Mouse (Mus musculus) left cerebral cortex, postnatal 14 days (tissue): Measurements from ENCODE around the gene Gli1. TPM values are rescaled to one million over a fixed set of nuclear protein-coding genes. Genes with fewer than 3 reads are reported as not detected.

ENCODE experiments used
- DNase-seq, 2 experiments: peaks; one replicate each; pipeline ENCODE4 v3.0.0; 2021 to 2022; ENCODE audit warnings: low spot score in 2 of 2, mixed read lengths in 1 of 2
- intact Hi-C: fragments of 180-260 bp; cut with DNase I; formaldehyde crosslinking; loops from one replicate; pipeline ENCODE4 v1.15.1; 2025
- total RNA-seq, 2 experiments: library from RNA; stranded (reverse); gene quantifications; 2 replicates each; pipeline ENCODE4 v1.2.3; 2021

The Gli1 gene
- total RNA-seq, 2 experiments from 2014 or later: 1.6 to 1.9 TPM

- intact Hi-C loops: no loop called here
Observed at GRCm38 (mm10) chr10:127297015-127297871, 44.5 kb downstream of the Gli1 start.

GRCm38 (mm10) chr10:127295986-127296794 lies 45.6 kb downstream of the Gli1 start:
- DNase-seq: no peak
- intact Hi-C loops: no loop called here

More at GRCm38 (mm10) chr10:127297015-127297871, 44.5 kb downstream of the Gli1 start:
- DNase-seq: no peak

GRCm38 (mm10) chr10:127294895-127295510 lies 46.8 kb downstream of the Gli1 start:
- intact Hi-C loops: no loop called here
- DNase-seq: no peak

DNA sequence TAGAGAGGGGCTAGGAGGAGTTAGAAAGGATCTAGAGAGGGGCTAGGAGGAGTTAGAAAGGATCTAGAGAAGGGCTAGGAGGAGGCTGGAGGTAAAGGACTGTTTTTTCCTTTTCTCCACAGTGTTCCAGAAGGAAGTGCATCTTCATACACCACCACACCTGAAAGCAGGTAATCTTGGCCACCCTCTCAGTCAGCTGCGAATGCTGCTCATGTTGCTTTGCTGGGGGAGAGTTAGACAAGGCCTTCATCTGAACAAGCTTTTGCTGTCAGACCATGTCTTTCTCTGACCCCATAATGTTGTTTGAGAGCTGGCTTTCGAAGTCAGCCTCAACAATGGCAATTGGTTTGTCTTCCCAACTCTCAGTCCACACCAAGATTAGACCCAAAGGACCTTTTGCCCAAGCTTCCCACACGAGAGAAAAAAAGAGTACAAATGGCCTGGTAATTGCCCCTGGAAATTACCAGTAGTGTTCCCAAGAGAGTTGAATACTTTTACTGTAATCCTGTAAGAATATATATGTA lies 48.1 kb downstream of the Gli1 start:
- no peak for DNase-seq

DNA sequence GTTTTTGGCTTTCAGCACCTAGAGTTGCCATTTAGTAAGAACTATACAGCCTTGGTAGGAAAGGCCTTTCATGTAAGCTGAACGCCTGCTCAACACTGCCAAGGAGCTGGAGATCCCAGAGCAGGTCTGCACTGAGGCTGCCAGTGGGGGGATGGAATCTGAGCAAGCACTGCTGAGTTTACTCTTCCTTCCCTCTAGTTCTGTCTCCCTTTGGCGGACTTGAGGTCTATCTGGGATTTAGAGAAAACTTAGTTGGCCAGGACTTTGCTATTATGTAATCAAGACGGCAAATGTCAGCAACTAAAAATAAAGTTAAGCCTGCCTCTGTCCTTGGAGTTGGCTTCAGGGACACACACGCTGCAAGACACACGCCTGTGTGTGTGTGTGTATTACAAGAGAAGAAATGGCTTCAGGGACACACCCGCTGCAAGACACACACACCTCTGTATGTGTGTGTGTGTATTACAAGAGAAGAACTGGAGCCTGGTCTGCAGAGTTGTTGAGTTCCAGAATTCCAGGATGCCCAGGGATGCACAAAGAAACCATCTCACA lies 48.7 kb downstream of the Gli1 start:
- no peak for DNase-seq
- intact Hi-C loops: no loop called here

More for the DNA sequence above, 48.1 kb downstream of the Gli1 start:
- intact Hi-C loops: no loop called here

- intact Hi-C loops: no loop called here
Observed at GRCm38 (mm10) chr10:127291881-127292638, 49.7 kb downstream of the Gli1 start.

DNA sequence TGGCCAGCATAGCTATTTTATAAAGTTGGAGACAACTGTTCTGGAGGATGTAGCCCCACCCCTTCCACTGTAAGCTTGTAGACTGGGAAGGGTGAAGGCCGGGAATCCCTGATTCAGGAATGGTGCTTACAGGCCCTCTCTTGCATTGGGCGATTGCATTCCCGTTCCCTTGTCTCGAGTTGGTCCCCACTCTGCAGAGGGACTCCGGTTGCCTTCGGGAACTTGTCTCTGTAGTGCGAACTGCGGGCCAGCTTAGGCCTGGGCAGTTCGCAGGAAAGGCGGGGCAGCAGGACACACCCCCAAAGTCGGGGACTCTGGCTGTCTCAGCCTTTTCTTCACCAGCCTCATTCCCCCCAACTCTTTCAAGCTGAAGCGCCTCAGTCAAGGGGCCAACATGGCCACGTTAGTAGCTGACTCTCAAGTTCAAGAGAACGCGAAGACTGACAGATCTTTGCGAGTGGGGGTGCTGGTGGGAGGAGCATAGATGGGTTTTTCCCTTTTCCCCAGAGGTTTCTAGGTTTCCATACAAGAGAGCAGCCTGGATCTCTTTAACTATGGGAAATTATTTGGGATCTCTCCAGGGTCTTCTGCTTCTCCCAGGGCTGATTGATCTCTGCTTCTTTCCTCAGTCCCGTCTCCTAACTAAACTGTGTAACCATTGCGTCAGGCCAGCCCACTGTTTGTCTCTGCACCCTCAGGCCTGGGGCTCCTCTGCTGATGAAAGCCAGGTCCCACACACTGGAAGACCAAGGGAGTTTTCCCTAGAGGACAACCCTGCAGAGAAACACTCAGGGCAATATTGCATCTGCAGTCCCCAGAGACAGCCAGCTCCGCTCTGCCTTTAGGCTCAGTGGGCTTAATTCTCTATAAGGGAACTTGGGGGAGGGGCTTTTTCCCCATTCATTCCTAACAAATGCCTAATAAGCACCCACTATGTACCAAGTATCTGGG lies 50.6 kb downstream of the Gli1 start:
- DNase-seq: peak in 1 of 2 experiments; percentile 43
- intact Hi-C loops: no loop called here

More at GRCm38 (mm10) chr10:127291881-127292638, 49.7 kb downstream of the Gli1 start:
- DNase-seq: no peak

GRCm38 (mm10) chr10:127290307-127290929 lies 51.4 kb downstream of the Gli1 start:
- peak; percentile 100 for DNase-seq
- intact Hi-C loops: no loop called here

DNA sequence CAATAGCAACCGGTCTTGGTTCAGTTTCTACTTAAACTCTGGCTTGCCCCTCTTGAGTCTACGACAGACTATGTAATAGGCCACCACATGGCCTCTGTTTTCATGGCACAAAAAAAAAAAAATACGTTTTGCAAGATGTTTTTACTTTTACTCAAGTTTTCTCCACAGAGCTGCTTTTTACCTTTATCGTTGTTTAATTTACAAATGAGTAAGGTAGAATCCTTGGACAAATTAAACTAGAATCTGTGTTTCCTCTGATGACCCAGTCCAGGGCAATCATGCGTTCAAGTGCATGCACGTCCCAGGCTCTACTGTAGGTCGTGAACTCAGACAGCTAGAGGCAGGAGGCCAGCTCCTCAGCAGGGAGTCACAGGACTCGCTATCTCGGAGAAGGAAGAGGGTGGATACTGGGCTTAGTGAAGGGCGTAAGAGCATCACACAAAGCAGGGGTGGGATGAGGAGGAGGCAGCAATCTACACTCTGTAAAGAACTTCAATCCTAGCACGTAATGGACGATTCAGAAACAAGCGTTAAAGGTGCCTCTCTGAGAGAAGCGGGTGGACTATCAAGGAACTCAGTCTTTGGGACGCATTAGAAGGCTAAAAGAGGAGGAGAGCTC lies 52.1 kb downstream of the Gli1 start:
- peak; percentile 44 to 45 for DNase-seq
- intact Hi-C loops: loop anchor here (2.0 kb wide), 1 partner anchor 23 kb away; the partner anchor contains the start of gene Dctn2

DNA sequence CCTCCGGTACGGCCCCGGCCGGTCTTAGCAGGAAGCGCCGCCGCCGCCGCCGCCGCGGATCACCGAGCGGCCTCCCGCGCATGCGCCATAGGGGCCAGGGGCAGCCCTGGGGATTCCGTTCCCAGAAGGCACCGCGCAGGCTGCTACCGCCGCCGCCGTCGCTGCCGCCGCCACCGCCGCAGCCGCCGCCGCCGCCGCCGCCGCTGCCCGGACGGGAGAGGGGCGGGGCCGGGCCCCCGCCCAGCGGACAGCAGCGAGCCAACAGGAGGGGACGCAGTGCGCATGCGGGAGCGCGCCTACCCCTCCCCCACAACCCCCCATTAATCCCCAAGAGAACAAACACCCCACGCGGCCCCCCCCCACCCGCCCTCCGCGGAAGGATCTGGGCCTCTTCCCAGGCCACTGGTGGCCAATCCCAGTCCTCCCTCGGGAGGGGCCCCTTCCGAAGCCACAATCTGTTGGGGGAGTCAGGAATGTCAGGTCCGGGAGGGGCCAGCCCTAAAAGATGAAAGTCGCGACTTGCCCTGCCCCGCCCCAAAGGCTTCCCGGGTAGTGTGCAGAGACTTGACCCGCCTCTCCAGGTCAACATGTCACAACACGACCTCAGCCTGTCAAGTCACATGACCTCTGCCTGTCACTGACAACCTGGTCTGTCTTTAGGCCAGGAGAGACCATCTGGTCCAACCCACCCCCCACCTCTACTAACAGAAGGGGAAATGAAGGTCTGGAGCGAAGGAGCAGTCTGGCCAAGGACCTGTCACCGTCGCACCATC lies 52.8 kb downstream of the Gli1 start, which contains the start of gene Mbd6:
Gene Mbd6, minus strand, starts transcription at position 219 of the 773 bp plus-strand sequence.
- DNase-seq: peak; percentile 83
- intact Hi-C loops: loop anchor here (2.0 kb wide), 1 partner anchor 22 kb away; the partner anchor contains the start of gene Dctn2

DNA sequence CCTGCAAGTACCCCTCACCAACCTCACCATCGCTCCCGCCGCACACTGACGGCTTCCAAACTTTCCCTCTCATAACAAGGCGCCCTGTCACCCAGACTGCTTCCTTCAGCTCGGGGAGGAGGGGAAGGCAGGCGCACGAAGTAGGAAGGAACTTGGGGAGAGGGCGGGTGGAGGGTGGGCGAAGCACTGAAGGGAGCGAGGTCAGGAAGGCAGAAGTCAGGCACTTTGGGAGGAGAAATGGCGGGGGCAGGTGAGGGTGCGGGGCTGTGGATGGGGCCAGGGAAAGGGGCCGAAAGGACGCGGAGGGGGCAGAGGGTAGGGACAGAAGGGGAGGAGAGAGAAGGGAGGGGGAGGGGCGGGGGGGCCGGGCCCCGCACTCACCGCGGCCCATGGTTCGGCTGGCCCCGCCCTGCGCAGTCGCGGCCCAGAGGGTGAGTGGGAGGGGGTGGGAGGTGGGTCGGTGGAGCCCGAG lies 53.4 kb downstream of the Gli1 start:
- intact Hi-C loops: loop anchor here (2.0 kb wide), 1 partner anchor 22 kb away; the partner anchor contains the start of gene Dctn2
- DNase-seq: peak; percentile 34 to 37

GRCm38 (mm10) chr10:127287936-127288293 lies 53.9 kb downstream of the Gli1 start:
- intact Hi-C loops: loop anchor here (2.0 kb wide), 1 partner anchor 21 kb away; the partner anchor contains the start of gene Dctn2
- no peak for DNase-seq

- DNase-seq: no peak
- intact Hi-C loops: no loop called here
Observed at GRCm38 (mm10) chr10:127287271-127287935, 54.4 kb downstream of the Gli1 start.

DNA sequence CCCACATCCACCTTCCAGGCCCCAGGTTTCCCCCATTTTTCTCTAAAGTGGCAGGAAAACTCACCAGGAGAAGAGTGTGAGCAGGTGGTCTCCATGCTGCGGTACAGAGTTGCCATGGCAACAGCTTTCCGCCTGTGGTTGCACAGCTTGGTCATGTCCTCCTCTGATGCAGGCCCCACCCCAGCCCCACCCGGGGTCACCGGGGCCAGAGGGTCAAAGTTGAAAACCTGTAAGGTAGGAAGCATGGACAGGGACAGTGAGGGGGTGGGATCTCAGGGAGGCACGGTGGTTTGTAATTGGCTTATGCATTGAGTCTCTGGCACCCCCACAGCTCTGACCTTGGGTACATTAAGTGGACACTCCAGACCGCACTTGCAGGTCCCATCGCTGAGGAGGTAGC lies 55.0 kb downstream of the Gli1 start:
- intact Hi-C loops: no loop called here
- no peak for DNase-seq

GRCm38 (mm10) chr10:127286194-127286593 lies 55.6 kb downstream of the Gli1 start:
- DNase-seq: no peak
- intact Hi-C loops: no loop called here
